Mouse (Mus musculus): ENCODE data around the gene Fgfr2.

GRCm38 (mm10) chr7:130134924-130135365 is 2988.2 kb downstream of the Fgfr2 start:
- TF ChIP-seq CTCF (IDR thresholded peaks at IDR 0.05; ENCODE audit: control insufficient read depth, insufficient read depth, insufficient replicate concordance, low read depth, low read length) (no peak), POLR2A (IDR thresholded peaks at IDR 0.05; ENCODE audit: control insufficient read depth, low read depth, low read length) (no peak)
